Mouse (Mus musculus): Measurements from ENCODE around the gene Lin28a.
A peak's percentile ranks its signal among the peaks of the same experiment; 100 is the strongest.

- TF ChIP-seq CTCF (conservative IDR thresholded peaks at IDR 0.05; ENCODE audit: low read length) (peak; percentile 87), POU5F1 (IDR thresholded peaks at IDR 0.05; ENCODE audit: borderline replicate concordance, low read length) (no peak), NANOG (IDR thresholded peaks at IDR 0.05; ENCODE audit: borderline replicate concordance, low read length) (no peak)
Measured at GRCm38 (mm10) chr4:134035953-134036352, 17.3 kb upstream of the Lin28a start.

Data from E14TG2a.4 (cell line).